Mouse (Mus musculus) MEL (cell line): ENCODE measurements at regions not wholly inside any gene's neighbourhood (a gene's known extent, or its start where the extent isn't known, plus 50 kb on each side); places are given as distances from the start of the nearest gene placed in this dataset.

Source experiments
- CTCF ChIP-seq, 3 experiments: IDR thresholded peaks in 2 of 3; conservative IDR thresholded peaks in 1 of 3; 2 replicates each; pipeline ENCODE4 v1.5.1; 2011 to 2012; ENCODE audit warnings: low read length in 3 of 3, low read depth in 2 of 3, mild to moderate bottlenecking in 2 of 3, improper control_type of control experiment in 1 of 3, inconsistent platforms in 1 of 3, mixed read lengths in 1 of 3, moderate library complexity in 1 of 3; ENCODE audit not compliant: control insufficient read depth in 1 of 3, insufficient read depth in 1 of 3, poor library complexity in 1 of 3, severe bottlenecking in 1 of 3
- ETS1 ChIP-seq: IDR thresholded peaks from 2 replicates; pipeline ENCODE4 v1.6.1; 2012; ENCODE audit warnings: low read depth, mild to moderate bottlenecking, inconsistent platforms, low read length, improper control_type of control experiment, moderate library complexity
- GABPA ChIP-seq: IDR thresholded peaks from 2 replicates; pipeline ENCODE4 v1.6.1; 2012; ENCODE audit warnings: low read depth, mild to moderate bottlenecking, inconsistent platforms, low read length, improper control_type of control experiment, moderate library complexity
- MAX ChIP-seq: IDR thresholded peaks from 2 replicates; pipeline ENCODE4 v1.6.1; 2011; ENCODE audit warnings: low read length, improper control_type of control experiment
- POLR2A ChIP-seq, 2 experiments: IDR thresholded peaks; 2 replicates each; pipeline ENCODE4 v1.6.1; 2011 to 2012; ENCODE audit warnings: low read length in 2 of 2, mild to moderate bottlenecking in 2 of 2, control low read depth in 1 of 2, improper control_type of control experiment in 1 of 2, low read depth in 1 of 2, moderate library complexity in 1 of 2; ENCODE audit not compliant: control insufficient read depth in 1 of 2, insufficient read depth in 1 of 2, poor library complexity in 1 of 2
- RAD21 ChIP-seq: IDR thresholded peaks from 2 replicates; pipeline ENCODE4 v1.6.1; 2011; ENCODE audit warnings: mild to moderate bottlenecking, low read depth, low read length, improper control_type of control experiment
- USF2 ChIP-seq, 2 experiments: IDR thresholded peaks; 2 replicates each; pipeline ENCODE4 v1.6.1; 2011 to 2012; ENCODE audit warnings: improper control_type of control experiment in 2 of 2, low read length in 2 of 2, borderline replicate concordance in 1 of 2, inconsistent platforms in 1 of 2, low read depth in 1 of 2, mild to moderate bottlenecking in 1 of 2; ENCODE audit not compliant: insufficient read depth in 1 of 2
- ZKSCAN1 ChIP-seq: IDR thresholded peaks from 2 replicates; pipeline ENCODE4 v1.6.1; 2012; ENCODE audit warnings: low read depth, mild to moderate bottlenecking, inconsistent platforms, low read length, improper control_type of control experiment, moderate library complexity

DNA sequence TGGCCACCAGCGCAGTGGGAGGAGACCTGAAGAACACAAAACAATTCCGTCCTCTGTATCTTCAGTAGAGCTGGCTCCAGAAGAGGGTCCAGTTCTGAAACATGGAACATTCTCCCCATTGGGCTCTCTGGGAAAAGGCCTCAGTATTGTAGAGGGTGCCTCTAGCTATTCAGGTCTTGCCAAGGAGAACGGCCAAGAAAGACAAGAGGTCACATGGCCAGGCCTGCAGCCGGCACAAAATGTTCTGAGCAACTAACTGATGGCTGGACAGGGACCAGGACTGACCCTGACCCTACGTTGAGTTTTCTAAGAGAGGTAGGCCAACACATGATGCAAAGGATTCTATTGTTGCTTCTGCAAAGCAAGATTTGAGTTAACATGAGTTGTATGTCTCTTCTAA is 67.3 kb upstream of the Lpp start:
- TF ChIP-seq CTCF (IDR thresholded peaks at IDR 0.05 in 2 of 3, conservative IDR thresholded peaks at IDR 0.05 in 1 of 3; ENCODE audit: control insufficient read depth in 1 of 3, insufficient read depth in 1 of 3, low read depth in 2 of 3, low read length in 3 of 3, poor library complexity in 1 of 3, severe bottlenecking in 1 of 3) (no peak), MAX (no peak), POLR2A (IDR thresholded peaks at IDR 0.05; ENCODE audit: control insufficient read depth in 1 of 2, insufficient read depth in 1 of 2, low read depth in 1 of 2, low read length in 2 of 2, poor library complexity in 1 of 2) (no peak), GABPA (no peak), ETS1 (no peak), RAD21 (no peak), USF2 (IDR thresholded peaks at IDR 0.05; ENCODE audit: borderline replicate concordance in 1 of 2, insufficient read depth in 1 of 2, low read depth in 1 of 2, low read length in 2 of 2) (no peak), ZKSCAN1 (no peak)
